Mouse (Mus musculus) limb, embryonic 11.5 days (tissue): ENCODE data around the gene Mrpl10. TPM values are rescaled to one million over a fixed set of nuclear protein-coding genes. Genes with fewer than 3 reads are reported as not detected.

Experiments
- ATAC-seq: fragments of 200-750 bp; cut with Nextera tagmentation; 2 replicates; pipeline ENCODE4 v1.8.0; 2017; ENCODE audit warnings: low read depth; ENCODE audit not compliant: insufficient number of reproducible peaks, low FRiP score, low TSS enrichment
- DNase-seq: peaks from one replicate; pipeline ENCODE4 v3.0.0-alpha.2; 2015; ENCODE audit warnings: low spot score
- H3K27ac ChIP-seq: fragments of 300-500 bp; sonication (generic); replicated peaks from 2 replicates; pipeline ENCODE4 v1.5.1; 2014; ENCODE audit warnings: low read depth, mild to moderate bottlenecking, low read length
- H3K27me3 ChIP-seq: fragments of 300-500 bp; sonication (generic); 2 replicates; pipeline ENCODE4 v1.6.1; 2014; ENCODE audit warnings: mild to moderate bottlenecking, low read length, mixed read lengths; ENCODE audit not compliant: control insufficient read depth, insufficient read depth
- H3K36me3 ChIP-seq: fragments of 300-500 bp; sonication (generic); 2 replicates; pipeline ENCODE4 v1.6.1; 2014; ENCODE audit warnings: mild to moderate bottlenecking, low read length, moderate library complexity, mixed read lengths; ENCODE audit not compliant: control insufficient read depth, insufficient read depth
- H3K4me1 ChIP-seq: fragments of 300-500 bp; sonication (generic); 2 replicates; pipeline ENCODE4 v1.6.1; 2014; ENCODE audit warnings: low read length, mixed read lengths; ENCODE audit not compliant: control insufficient read depth, insufficient read depth
- H3K4me2 ChIP-seq: fragments of 300-500 bp; sonication (generic); 2 replicates; pipeline ENCODE4 v1.6.1; 2014; ENCODE audit warnings: low read depth, mild to moderate bottlenecking, moderate library complexity; ENCODE audit not compliant: severe bottlenecking
- H3K4me3 ChIP-seq: fragments of 300-500 bp; sonication (generic); 2 replicates; pipeline ENCODE4 v1.5.1; 2014; ENCODE audit warnings: low read depth, low read length
- H3K9ac ChIP-seq: fragments of 300-500 bp; sonication (generic); 2 replicates; pipeline ENCODE4 v1.6.1; 2014; ENCODE audit warnings: mild to moderate bottlenecking, low read length
- H3K9me3 ChIP-seq: fragments of 300-500 bp; sonication (generic); 2 replicates; pipeline ENCODE4 v1.6.1; 2016; ENCODE audit warnings: low read length; ENCODE audit not compliant: control insufficient read depth
- WGBS: fragments of 180-500 bp; shearing (Covaris S2); extraction: QIAGEN DNeasy Blood & Tissue Kit; methylation state at CpG from one replicate; pipeline ENCODE4 v1.1.7; 2014; 5-methylcytosine and 5-hydroxymethylcytosine counted together
- polyA plus RNA-seq: library from polyadenylated mRNA; unstranded; fragments of >200 nt; fragmentation: Nextera tagmentation; extraction: Ambion mirVana; gene quantifications from 2 replicates; pipeline ENCODE4 v1.2.1, GENCODE M21; 2014

The Mrpl10 gene
- polyA plus RNA-seq, 1 experiment from 2014 or later: 96.5 TPM

DNA sequence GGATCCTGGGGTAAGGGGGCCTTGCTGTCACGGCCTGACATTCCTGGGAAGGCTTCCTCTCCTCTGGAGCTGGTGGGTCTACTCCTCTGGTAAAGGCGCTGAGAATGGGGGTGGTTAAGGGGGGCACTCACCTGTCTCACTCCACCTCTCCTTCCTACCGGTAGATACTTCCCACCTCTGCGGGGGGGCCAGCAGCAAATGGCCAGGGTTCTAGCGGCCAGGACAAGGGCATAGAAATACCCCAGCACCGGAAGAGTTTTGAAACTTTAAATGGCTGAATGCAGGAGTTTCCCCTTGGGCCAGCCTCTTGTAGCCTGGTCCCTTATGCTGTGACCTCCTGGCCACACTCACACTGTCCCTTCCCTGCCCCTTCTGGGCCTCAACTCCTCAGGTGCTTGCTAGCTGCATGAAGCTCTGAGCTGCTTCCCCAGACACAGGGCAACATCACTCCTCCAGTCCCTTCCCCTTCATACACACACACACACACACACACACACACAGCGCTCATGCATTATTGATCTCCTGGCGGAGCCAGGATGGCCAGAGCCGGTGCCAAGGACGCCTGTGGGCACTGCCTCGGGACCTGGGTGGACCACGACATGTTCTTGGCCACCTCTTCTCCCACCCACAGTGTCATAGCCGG lies 9.7 kb downstream of the Mrpl10 start:
- WGBS: 31% methylated on average over 13 of the region's 13 CpGs
- 0 out of 2 replicates have a peak, but pooled peaks have one; percentile 25 for ATAC-seq
- Histone ChIP-seq H3K9me3 (no peaks in the 10 kb centered on the region), H3K4me2 (peak overlapping the region; percentile 93), H3K27ac (no peak overlapping the region), H3K36me3 (peaks cover 2% of the 10 kb centered on the region), H3K4me1 (peaks cover 11% of the 10 kb centered on the region), H3K4me3 (peak overlapping the region; percentile 65), H3K9ac (peak overlapping the region; percentile 74), H3K27me3 (no peaks in the 10 kb centered on the region)
- no peak for DNase-seq

DNA sequence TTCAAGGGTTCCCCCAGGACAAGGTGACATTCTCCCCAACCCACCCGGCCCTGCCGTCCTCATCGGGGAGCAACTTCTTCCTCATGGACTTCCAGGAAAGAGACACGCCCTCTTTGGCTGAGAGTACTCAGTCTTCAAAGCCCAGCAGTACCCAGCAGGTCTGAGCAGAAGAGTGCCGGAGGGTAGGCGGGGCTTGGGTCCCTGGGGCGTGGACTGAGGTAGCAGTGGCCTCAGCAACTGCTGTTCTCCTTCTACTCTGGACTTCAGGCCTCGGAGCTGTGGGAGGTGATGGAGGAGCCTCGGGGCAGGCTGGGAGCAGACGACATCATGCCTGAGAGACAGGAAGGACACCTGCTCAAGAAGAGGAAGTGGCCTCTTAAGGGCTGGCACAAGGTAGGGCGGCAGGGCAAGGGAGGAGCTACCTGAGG lies 10.9 kb downstream of the Mrpl10 start:
- Histone ChIP-seq H3K27ac (no peak overlapping the region), H3K9me3 (no peaks in the 10 kb centered on the region), H3K36me3 (peaks cover 3% of the 10 kb centered on the region), H3K4me2 (peak overlapping the region; percentile 4; the same call in 1 of the 2 replicates), H3K27me3 (no peaks in the 10 kb centered on the region), H3K4me3 (no peak overlapping the region), H3K9ac (no peak overlapping the region), H3K4me1 (peaks cover 11% of the 10 kb centered on the region)
- DNase-seq: no peak
- ATAC-seq: no peak
- 22% methylated on average over 11 of the region's 11 CpGs for WGBS

DNA sequence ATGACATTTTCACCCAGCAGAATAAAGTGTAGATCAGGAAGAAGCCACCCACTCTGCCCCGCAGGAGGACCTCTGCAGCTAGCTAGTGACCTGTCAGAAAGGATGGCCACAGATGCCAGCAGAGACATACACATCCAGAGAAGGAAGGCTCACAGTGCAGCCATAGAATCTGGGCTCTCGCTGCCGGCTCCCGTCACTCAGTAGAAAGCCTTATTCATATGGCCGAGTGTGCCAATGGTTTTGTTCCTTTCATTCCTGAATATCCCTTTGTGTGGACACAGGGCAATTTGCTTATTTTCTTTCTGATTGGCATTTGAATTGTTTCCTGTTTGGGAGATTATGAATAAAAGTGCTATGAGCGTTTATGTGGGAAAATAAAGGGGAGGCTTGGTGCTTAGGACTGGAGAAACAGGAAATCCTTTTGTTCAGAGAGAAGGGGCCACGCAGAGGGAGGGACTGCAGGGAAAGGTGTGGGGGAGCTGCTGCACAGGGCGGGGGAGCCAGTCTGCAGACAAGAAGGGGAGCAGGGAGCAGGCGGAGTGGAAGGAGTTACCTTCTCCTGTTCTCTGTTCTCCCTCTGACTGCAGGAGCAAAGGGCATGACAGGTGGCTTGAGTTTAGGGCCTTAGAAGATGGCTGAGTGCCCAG lies 22.0 kb downstream of the Mrpl10 start:
- H3K9ac ChIP-seq: no peak overlapping the region
- ATAC-seq (no peak), DNase-seq (no peak)
- no peak overlapping the region for H3K4me3 ChIP-seq
- no peaks in the 10 kb centered on the region for H3K27me3 ChIP-seq
- H3K9me3 ChIP-seq: no peaks in the 10 kb centered on the region
- H3K27ac ChIP-seq: no peak overlapping the region; the same call in 1 of the 2 replicates
- H3K4me1 ChIP-seq: no peaks in the 10 kb centered on the region
- H3K36me3 ChIP-seq: peaks cover 2% of the 10 kb centered on the region; the same call in 1 of the 2 replicates
- 76% methylated on average over 9 of the region's 9 CpGs for WGBS
- H3K4me2 ChIP-seq: no peak overlapping the region

DNA sequence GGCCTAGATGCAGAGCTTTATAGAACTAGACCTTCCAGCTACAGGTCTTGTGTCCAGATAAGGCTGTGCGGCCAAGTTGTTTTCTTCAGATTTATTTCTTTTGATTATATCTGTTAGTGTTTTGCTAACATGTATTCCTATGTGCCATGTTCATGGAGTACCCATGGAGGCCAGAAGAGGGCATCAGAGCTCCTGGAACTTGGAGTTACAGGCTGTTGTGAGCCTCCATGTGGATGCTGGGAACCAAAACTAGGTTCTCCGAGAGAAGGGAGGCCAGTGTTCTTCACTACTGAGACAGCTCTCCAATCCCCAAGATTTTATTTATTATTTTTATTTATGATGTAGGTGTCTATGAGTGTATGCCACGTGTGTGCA lies 22.5 kb downstream of the Mrpl10 start:
- no peaks in the 10 kb centered on the region for H3K27me3 ChIP-seq
- no peak for ATAC-seq
- DNase-seq: no peak
- no peaks in the 10 kb centered on the region for H3K9me3 ChIP-seq
- H3K4me3 ChIP-seq: no peak overlapping the region
- peaks cover 2% of the 10 kb centered on the region; the same call in 1 of the 2 replicates for H3K36me3 ChIP-seq
- H3K4me1 ChIP-seq: no peaks in the 10 kb centered on the region
- WGBS: 90% methylated on average over 3 of the region's 3 CpGs
- no peak overlapping the region for H3K9ac ChIP-seq
- H3K4me2 ChIP-seq: no peak overlapping the region
- no peak overlapping the region for H3K27ac ChIP-seq

DNA sequence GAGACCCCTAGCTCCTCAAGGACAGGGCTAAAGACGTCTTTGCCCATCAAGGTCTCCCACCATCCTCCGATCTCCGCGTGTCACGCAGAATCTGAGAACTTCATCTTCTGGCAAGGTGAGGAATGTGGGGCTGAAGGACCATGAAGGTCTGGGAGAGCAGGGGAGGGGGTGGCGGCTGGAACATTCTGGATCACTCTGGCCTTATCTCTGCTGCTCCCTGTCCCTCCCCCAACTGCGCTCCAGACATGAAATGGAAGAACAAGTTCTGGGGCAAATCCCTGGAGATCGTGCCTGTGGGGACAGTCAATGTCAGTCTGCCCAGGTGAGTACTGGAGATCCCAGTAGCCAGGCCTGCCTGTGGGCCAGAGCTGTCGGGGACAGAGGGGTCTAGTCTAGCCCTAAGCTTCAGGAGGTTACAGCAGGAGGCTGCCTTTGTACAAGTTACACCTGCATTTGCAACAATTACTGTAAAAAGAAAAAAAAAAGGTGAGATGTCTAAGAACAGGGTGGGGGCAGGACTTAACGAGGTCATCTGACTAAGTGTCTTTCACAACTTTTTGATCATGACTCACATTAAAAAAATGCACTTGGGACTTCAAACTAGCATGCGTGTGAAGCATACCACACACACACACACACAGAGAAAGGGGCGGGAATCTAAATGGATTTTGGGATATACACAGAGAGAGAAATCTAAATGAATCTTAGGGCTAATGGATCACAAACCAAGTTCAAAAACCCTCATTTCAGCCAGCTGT lies 24.4 kb downstream of the Mrpl10 start:
- no peaks in the 10 kb centered on the region for H3K9me3 ChIP-seq
- H3K4me2 ChIP-seq: no peak overlapping the region
- H3K9ac ChIP-seq: no peak overlapping the region
- no peaks in the 10 kb centered on the region; the same call in 1 of the 2 replicates for H3K36me3 ChIP-seq
- H3K4me3 ChIP-seq: no peak overlapping the region
- no peak for ATAC-seq
- WGBS: 85% methylated on average over 12 of the region's 12 CpGs
- DNase-seq: no peak
- no peak overlapping the region for H3K27ac ChIP-seq
- H3K4me1 ChIP-seq: no peaks in the 10 kb centered on the region
- H3K27me3 ChIP-seq: no peaks in the 10 kb centered on the region

DNA sequence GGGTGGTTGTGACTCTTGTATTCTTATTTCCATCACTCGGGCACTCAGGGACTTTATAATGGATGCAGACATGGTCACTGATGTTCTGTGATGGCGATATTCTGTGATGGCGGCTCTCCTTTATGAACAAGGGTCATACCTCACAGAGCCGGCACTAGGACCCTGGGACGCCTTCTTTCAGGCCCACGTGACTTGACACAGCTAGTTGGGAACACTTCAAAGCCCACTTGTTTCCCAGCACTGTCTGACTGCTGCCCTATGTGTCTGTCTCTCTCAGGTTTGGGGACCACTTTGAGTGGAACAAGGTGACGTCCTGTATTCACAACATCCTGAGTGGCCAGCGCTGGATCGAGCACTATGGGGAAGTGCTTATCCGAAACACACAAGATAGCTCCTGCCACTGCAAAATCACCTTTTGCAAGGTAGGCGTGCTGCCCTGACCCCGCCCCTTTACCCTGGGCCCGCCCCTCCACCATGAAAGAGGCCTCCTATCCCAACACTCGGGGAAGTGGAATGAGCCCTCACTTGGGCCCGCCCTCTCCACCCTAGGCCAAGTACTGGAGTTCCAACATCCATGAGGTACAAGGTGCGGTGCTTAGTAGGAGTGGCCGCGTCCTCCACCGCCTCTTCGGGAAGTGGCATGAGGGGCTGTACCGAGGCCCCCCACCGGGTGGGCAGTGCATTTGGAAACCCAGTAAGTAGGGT lies 25.4 kb downstream of the Mrpl10 start:
- peak; percentile 35 for DNase-seq
- no peak for ATAC-seq
- Histone ChIP-seq H3K27me3 (no peaks in the 10 kb centered on the region), H3K27ac (no peak overlapping the region), H3K4me3 (no peak overlapping the region), H3K4me1 (no peaks in the 10 kb centered on the region), H3K36me3 (no peaks in the 10 kb centered on the region; the same call in 1 of the 2 replicates), H3K4me2 (no peak overlapping the region), H3K9me3 (no peaks in the 10 kb centered on the region), H3K9ac (no peak overlapping the region)
- 40% methylated on average over 22 of the region's 22 CpGs for WGBS

DNA sequence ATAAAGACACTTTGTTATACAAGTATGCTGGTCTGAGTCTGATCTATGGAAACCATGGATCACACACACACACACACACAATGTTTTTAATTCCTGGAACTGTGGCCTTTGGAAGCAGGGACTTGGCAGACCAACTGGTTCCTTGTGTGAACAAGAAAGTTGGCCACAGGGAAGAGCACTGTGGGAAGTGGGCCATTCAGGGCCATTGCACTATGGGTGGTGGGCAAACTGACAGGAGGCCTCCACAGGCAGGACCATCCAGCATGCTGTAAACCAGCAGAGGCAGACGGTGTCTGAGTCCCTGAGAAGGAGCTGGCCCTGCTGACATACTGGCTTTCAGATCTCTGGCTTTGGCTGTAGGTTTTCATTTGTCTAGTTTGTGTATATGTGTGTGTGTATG lies 28.0 kb downstream of the Mrpl10 start:
- Histone ChIP-seq H3K27me3 (no peaks in the 10 kb centered on the region), H3K36me3 (no peaks in the 10 kb centered on the region), H3K4me1 (no peaks in the 10 kb centered on the region), H3K9ac (no peak overlapping the region), H3K9me3 (no peaks in the 10 kb centered on the region), H3K4me2 (no peak overlapping the region), H3K27ac (no peak overlapping the region), H3K4me3 (no peak overlapping the region)
- DNase-seq: no peak
- no peak for ATAC-seq
- 47% methylated on average over 1 of the region's 1 CpGs for WGBS

DNA sequence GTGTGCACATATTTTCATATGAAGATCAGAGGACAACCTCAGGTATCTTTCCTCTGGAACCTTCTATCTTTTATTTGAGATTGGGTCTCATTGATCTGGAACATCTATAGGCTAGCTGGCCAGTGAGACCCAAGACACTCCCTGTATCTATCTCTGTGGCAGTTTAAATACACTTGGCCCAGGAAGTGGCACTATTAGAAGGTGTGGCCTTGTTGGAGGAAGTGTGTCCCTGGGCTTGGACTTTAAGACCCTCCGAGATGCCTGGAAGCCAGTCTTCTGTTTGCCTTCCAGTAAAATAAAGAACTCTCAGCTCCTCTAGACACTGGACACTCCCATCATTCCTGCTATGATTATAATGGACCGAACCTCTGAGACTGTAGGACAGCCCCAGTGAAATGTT lies 28.4 kb downstream of the Mrpl10 start:
- DNase-seq (no peak), ATAC-seq (no peak)
- Histone ChIP-seq H3K9me3 (no peaks in the 10 kb centered on the region), H3K4me3 (no peak overlapping the region), H3K9ac (no peak overlapping the region), H3K27ac (no peak overlapping the region), H3K4me2 (no peak overlapping the region), H3K27me3 (no peaks in the 10 kb centered on the region), H3K4me1 (no peaks in the 10 kb centered on the region), H3K36me3 (no peaks in the 10 kb centered on the region)
- WGBS: 85% methylated on average over 2 of the region's 2 CpGs
